Mouse (Mus musculus) C2C12 (cell line): ENCODE results near the gene Srp9.

Experiments used
- CEBPB ChIP-seq: IDR thresholded peaks from one replicate; pipeline ENCODE4 v1.6.1; 2011; ENCODE audit warnings: low read depth, mild to moderate bottlenecking, control low read depth, moderate library complexity
- CTCF ChIP-seq: IDR thresholded peaks from one replicate; pipeline ENCODE4 v1.5.1; 2011; ENCODE audit not compliant: control insufficient read depth, insufficient read depth, insufficient read length
- MAX ChIP-seq: IDR thresholded peaks from one replicate; pipeline ENCODE4 v1.6.1; 2011; ENCODE audit warnings: mild to moderate bottlenecking, control low read depth
- MYOD1 ChIP-seq: IDR thresholded peaks from one replicate; pipeline ENCODE4 v1.6.1; 2011; ENCODE audit warnings: low read depth; ENCODE audit not compliant: control insufficient read depth, insufficient read length
- MYOG ChIP-seq: IDR thresholded peaks from one replicate; pipeline ENCODE4 v1.6.1; 2011; ENCODE audit not compliant: control insufficient read depth, insufficient read length; ENCODE audit errors: extremely low read depth
- USF1 ChIP-seq: IDR thresholded peaks from one replicate; pipeline ENCODE4 v1.6.1; 2011; ENCODE audit warnings: low read depth, mild to moderate bottlenecking, control low read depth, moderate library complexity

GRCm38 (mm10) chr1:182124924-182125368 is 409 bp downstream of the Srp9 start:
- no peak for TF ChIP-seq CTCF
- TF ChIP-seq MYOG: no peak
- no peak for TF ChIP-seq USF1
- TF ChIP-seq MAX: no peak
- no peak for TF ChIP-seq CEBPB
- no peak for TF ChIP-seq MYOD1
